Mouse (Mus musculus) midbrain, embryonic 10.5 days (tissue): ENCODE measurements around the gene Polr2e. TPM values are rescaled to one million over a fixed set of nuclear protein-coding genes. Genes with fewer than 3 reads are reported as not detected.

ENCODE experiments used
- DNase-seq: peaks from one replicate; pipeline ENCODE4 v3.0.0-alpha.2; 2017; ENCODE audit warnings: low spot score
- H3K27ac ChIP-seq: fragments of 300-500 bp; sonication (generic); replicated peaks from 2 replicates; pipeline ENCODE4 v1.5.1; 2016; ENCODE audit warnings: mild to moderate bottlenecking
- H3K27me3 ChIP-seq: fragments of 300-500 bp; sonication (generic); 2 replicates; pipeline ENCODE4 v1.6.1; 2016; ENCODE audit warnings: low read depth, mild to moderate bottlenecking; ENCODE audit not compliant: poor library complexity, severe bottlenecking
- H3K36me3 ChIP-seq: fragments of 300-500 bp; sonication (generic); 2 replicates; pipeline ENCODE4 v1.6.1; 2016; ENCODE audit warnings: mild to moderate bottlenecking, moderate library complexity
- H3K4me1 ChIP-seq: fragments of 300-500 bp; sonication (generic); 2 replicates; pipeline ENCODE4 v1.6.1; 2016
- H3K4me3 ChIP-seq: fragments of 300-500 bp; sonication (generic); 2 replicates; pipeline ENCODE4 v1.5.1; 2016; ENCODE audit warnings: mild to moderate bottlenecking, moderate library complexity
- H3K9me3 ChIP-seq: fragments of 300-500 bp; sonication (generic); replicated peaks from 2 replicates; pipeline ENCODE4 v1.6.1; 2016; ENCODE audit warnings: mild to moderate bottlenecking
- WGBS: fragments of 180-500 bp; shearing (Covaris S2); methylation state at CpG from one replicate; pipeline ENCODE4 v1.1.7; 2016; 5-methylcytosine and 5-hydroxymethylcytosine counted together
- polyA plus RNA-seq: library from polyadenylated mRNA; unstranded; fragments of >200 nt; fragmentation: Nextera tagmentation; extraction: Ambion mirVana; gene quantifications from 2 replicates; pipeline ENCODE4 v1.2.1, GENCODE M21; 2016

Gene Polr2e
- polyA plus RNA-seq, 1 experiment from 2014 or later, result 276 TPM

DNA sequence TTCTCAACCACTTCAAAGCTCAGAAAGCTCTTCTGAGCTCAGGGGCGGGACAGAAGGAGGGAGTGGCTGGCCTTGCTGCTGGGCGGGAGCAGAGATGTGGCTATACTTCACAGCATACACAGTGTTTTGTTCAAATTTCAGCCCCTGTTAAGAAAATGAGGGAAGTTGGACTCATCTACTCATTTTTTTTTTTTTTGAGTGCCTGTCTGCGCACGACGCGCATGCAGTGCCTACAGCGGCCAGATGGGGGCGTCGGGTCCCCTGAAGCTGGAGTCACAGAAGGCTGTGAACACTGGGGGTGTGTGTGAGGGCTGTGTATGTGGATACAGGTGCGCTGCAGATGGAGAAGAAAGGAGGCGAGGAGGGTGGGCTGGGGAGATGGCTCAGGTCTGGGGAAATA, 52.6 kb downstream of the Polr2e start:
- peaks cover 13% of the 10 kb centered on the region for H3K9me3 ChIP-seq
- peaks cover 64% of the 10 kb centered on the region for H3K4me1 ChIP-seq
- peaks cover 53% of the 10 kb centered on the region for H3K27me3 ChIP-seq
- peak; percentile 85 for DNase-seq
- 4% methylated on average over 11 of the region's 11 CpGs for WGBS
- H3K4me3 ChIP-seq, result peak overlapping the region; percentile 56; the same call in 1 of the 2 replicates
- H3K27ac ChIP-seq, result no peak overlapping the region
- H3K36me3 ChIP-seq, result peaks cover 14% of the 10 kb centered on the region; the same call in 1 of the 2 replicates

- WGBS, result 42% methylated on average over 6 of the region's 6 CpGs
- H3K9me3 ChIP-seq, result peaks cover 7% of the 10 kb centered on the region
These were observed 53.2 kb downstream of the Polr2e start for GRCm38 (mm10) chr10:79986232-79986878.

More at GRCm38 (mm10) chr10:79986232-79986878, 53.2 kb downstream of the Polr2e start:
- no peak for DNase-seq
- Histone ChIP-seq H3K27me3 (peaks cover 53% of the 10 kb centered on the region), H3K4me3 (peak overlapping the region; percentile 81), H3K27ac (peak overlapping the region; percentile 91; the same call in 1 of the 2 replicates), H3K4me1 (peaks cover 67% of the 10 kb centered on the region), H3K36me3 (peaks cover 16% of the 10 kb centered on the region)

Other genes with a start within 250 kb of the Polr2e start
- 0.05 TPM in 1 of 2 replicates, not detected in the other for gene Prss57, start 248.8 kb downstream of the Polr2e start, polyA plus RNA-seq
- gene Palm, start 246.2 kb downstream of the Polr2e start, polyA plus RNA-seq, result 130 and 153 TPM in 2 replicates
- 0.46 and 0.67 TPM in 2 replicates for gene Misp, start 218.8 kb downstream of the Polr2e start, polyA plus RNA-seq
- gene Ptbp1, start 185.4 kb downstream of the Polr2e start, polyA plus RNA-seq, result 296 and 334 TPM in 2 replicates
- gene Prtn3, start 165.3 kb downstream of the Polr2e start, polyA plus RNA-seq, result 8.0 and 13.5 TPM in 2 replicates
- gene Plppr3, start 165.2 kb downstream of the Polr2e start, polyA plus RNA-seq, result 110 and 169 TPM in 2 replicates
- gene Elane, start 153.5 kb downstream of the Polr2e start, polyA plus RNA-seq, result 0.16 and 0.46 TPM in 2 replicates
- not detected in 2 replicates for gene Cfd, start 148.9 kb downstream of the Polr2e start, polyA plus RNA-seq
- 69.8 and 70.8 TPM in 2 replicates for gene Med16, start 130.9 kb downstream of the Polr2e start, polyA plus RNA-seq
- 2.0 and 5.5 TPM in 2 replicates for gene Gm26602, start 128.9 kb downstream of the Polr2e start, polyA plus RNA-seq
- gene Kiss1r, start 122.8 kb downstream of the Polr2e start, polyA plus RNA-seq, result 1.0 and 1.2 TPM in 2 replicates
- gene R3hdm4, start 118.6 kb downstream of the Polr2e start, polyA plus RNA-seq, result 126 and 154 TPM in 2 replicates
- gene Arid3a, start 112.8 kb downstream of the Polr2e start, polyA plus RNA-seq, result 12.5 and 13.4 TPM in 2 replicates
- gene Wdr18, start 79.6 kb downstream of the Polr2e start, polyA plus RNA-seq, result 136 and 155 TPM in 2 replicates
- 0.25 and 0.30 TPM in 2 replicates for gene Grin3b, start 69.1 kb downstream of the Polr2e start, polyA plus RNA-seq
- 11.0 TPM in 2 replicates for gene Tmem259, start 55.5 kb downstream of the Polr2e start, polyA plus RNA-seq
- 198 and 199 TPM in 2 replicates for gene Cnn2, start 51.2 kb downstream of the Polr2e start, polyA plus RNA-seq
- 3.2 and 4.8 TPM in 2 replicates for gene Abca7, start 43.3 kb downstream of the Polr2e start, polyA plus RNA-seq
- 7.9 and 8.0 TPM in 2 replicates for gene Arhgap45, start 23.1 kb downstream of the Polr2e start, polyA plus RNA-seq
- 702 and 747 TPM in 2 replicates for gene Gpx4, start 7.4 kb upstream of the Polr2e start, polyA plus RNA-seq
- 15.0 and 15.2 TPM in 2 replicates for gene Sbno2, start 65.8 kb upstream of the Polr2e start, polyA plus RNA-seq
- gene Stk11, start 76.0 kb upstream of the Polr2e start, polyA plus RNA-seq, result 18.0 and 19.7 TPM in 2 replicates
- 463 and 481 TPM in 2 replicates for gene Atp5d, start 98.8 kb upstream of the Polr2e start, polyA plus RNA-seq
- gene Cbarp, start 101.0 kb upstream of the Polr2e start, polyA plus RNA-seq, result 7.8 and 9.3 TPM in 2 replicates
- 17.8 and 19.7 TPM in 2 replicates for gene Midn, start 108.5 kb upstream of the Polr2e start, polyA plus RNA-seq
- gene Cirbp, start 126.2 kb upstream of the Polr2e start, polyA plus RNA-seq, result 91.8 and 135 TPM in 2 replicates
- gene 1600002K03Rik, start 133.1 kb upstream of the Polr2e start, polyA plus RNA-seq, result 10.6 and 11.2 TPM in 2 replicates
- gene Efna2, start 139.7 kb upstream of the Polr2e start, polyA plus RNA-seq, result 56.6 and 64.5 TPM in 2 replicates
- 154 and 166 TPM in 2 replicates for gene Mum1, start 186.6 kb upstream of the Polr2e start, polyA plus RNA-seq
- gene Ndufs7, start 209.3 kb upstream of the Polr2e start, polyA plus RNA-seq, result 288 and 314 TPM in 2 replicates
- 32.5 and 35.5 TPM in 2 replicates for gene Gamt, start 221.2 kb upstream of the Polr2e start, polyA plus RNA-seq
- 43.7 and 50.6 TPM in 2 replicates for gene Dazap1, start 221.7 kb upstream of the Polr2e start, polyA plus RNA-seq